Mouse (Mus musculus) gastrocnemius, postnatal 4 days (tissue): Measurements from ENCODE around the gene Tes. TPM values are rescaled to one million over a fixed set of nuclear protein-coding genes. Genes with fewer than 3 reads are reported as not detected.
"Not testable (repeated sequence)": the region's sequence is repeated elsewhere in the genome, so short reads cannot be mapped to it uniquely, and the experiment has no call there.

ENCODE experiments used
- DNase-seq, 2 experiments: peaks; one replicate each; pipeline ENCODE4 v3.0.0; 2021 to 2022; ENCODE audit warnings: low spot score in 2 of 2, mixed read lengths in 2 of 2
- long read RNA-seq, 2 experiments: library from polyadenylated mRNA; stranded (forward); transcript quantifications; one replicate each; pipeline ENCODE4 v2.0.0; 2021
- total RNA-seq, 2 experiments: library from RNA; stranded (reverse); gene quantifications; 2 replicates each; pipeline ENCODE4 v1.2.3; 2021

Gene Tes
- total RNA-seq: 1 to 10 TPM; 5.2 to 5.7 TPM
- long read RNA-seq, experiment 1, partial matches to known transcripts: 1 of 4 reads
- long read RNA-seq, experiment 1, other reads (novel, unspliced or antisense): 1 of 4 reads
- long read RNA-seq, experiment 2, transcript Tes-202 (7 exons, 2,440 nt): major isoform, 8 of 8 reads
- long read RNA-seq, experiment 2, partial matches to known transcripts: 0 of 8 reads
- long read RNA-seq, experiment 2, other reads (novel, unspliced or antisense): 0 of 8 reads

- peak; percentile 18 to 43 for DNase-seq
Observed at GRCm38 (mm10) chr6:17064936-17065790, at the start of gene Tes. Tes (plus strand) TSS chr6:17065149.

- DNase-seq: no peak
Observed at GRCm38 (mm10) chr6:17025886-17026285, 39.1 kb upstream of the Tes start.

GRCm38 (mm10) chr6:17027572-17027971, 37.4 kb upstream of the Tes start:
- no peak for DNase-seq

- no peak for DNase-seq
Observed at GRCm38 (mm10) chr6:17028809-17029208, 36.1 kb upstream of the Tes start.

GRCm38 (mm10) chr6:17032231-17032728, 32.7 kb upstream of the Tes start:
- DNase-seq: no peak

- no peak for DNase-seq
Observed at GRCm38 (mm10) chr6:17034095-17034494, 30.9 kb upstream of the Tes start.

DNA sequence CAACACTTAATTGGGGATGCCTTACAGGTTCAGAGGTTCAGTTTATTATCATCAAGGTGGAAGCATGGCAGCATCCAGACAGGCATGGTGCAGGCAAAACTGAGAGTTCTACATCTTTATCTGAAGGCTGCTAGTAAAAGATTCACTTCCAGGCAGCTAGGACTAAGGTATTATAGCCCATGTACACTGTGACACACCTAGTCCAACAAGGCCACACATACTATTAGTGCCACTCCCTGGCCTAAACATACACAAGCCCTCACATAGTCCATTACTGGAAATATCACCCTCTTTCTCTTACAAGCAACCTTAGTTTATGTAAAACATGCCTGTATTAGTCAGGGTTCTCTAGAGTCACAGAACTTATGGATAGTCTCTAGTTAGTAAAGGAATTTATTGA, 29.7 kb upstream of the Tes start:
- no peak for DNase-seq

DNA sequence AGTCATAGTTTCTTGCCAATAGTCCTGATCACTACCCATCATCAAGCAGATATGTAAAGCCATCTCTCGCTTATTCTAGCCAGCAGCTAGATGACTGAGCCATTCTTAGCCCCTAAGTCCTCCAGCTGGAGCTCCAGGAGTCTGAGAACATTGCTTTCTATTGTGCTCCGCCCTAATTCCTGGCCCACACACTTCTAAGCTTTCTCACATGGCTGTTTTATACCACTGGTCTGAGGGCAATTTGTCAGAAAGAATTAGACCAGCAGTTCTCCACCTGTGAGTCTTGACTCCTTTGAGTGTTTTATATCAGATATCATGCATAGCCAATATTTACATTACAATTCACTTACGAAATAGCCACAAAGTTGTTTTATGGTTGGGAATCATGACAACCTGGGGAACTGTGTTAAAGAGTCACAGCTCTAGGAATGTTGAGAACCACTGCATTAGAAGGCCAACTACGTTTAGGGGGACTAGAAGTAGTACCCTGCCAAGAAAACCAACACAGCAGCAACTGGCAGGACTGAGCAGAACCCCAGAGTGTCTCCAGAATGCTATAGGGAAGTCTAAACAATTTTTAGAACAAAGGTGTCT, 13.4 kb upstream of the Tes start:
- DNase-seq: no peak

- no peak for DNase-seq
Observed at GRCm38 (mm10) chr6:17053028-17053660, 11.8 kb upstream of the Tes start.

GRCm38 (mm10) chr6:17054781-17055180, 10.2 kb upstream of the Tes start:
- DNase-seq: no peak

DNA sequence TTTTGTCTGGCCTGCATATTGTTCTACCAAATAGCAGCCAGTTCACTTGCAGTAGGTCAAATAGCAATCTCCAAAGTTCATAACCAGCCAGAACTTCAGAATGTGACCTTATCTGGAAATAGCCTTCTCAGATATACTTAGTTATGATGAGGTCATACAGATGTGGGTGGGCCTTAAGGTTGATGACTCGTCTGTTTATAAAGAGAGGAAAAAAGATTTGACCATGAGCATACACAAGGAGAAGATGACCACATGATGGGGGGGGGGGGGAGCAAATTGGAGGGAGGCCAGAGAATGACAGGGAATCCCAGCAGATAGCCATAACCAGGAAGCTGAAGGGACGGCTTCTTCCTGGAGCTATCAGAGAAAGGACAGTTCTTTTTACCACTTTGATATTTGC, 9.3 kb upstream of the Tes start:
- no peak for DNase-seq

GRCm38 (mm10) chr6:17059501-17059900, 5.4 kb upstream of the Tes start:
- DNase-seq: no peak

- DNase-seq: no peak
Observed at GRCm38 (mm10) chr6:17060154-17060553, 4.8 kb upstream of the Tes start.

GRCm38 (mm10) chr6:17061826-17062225, 3.1 kb upstream of the Tes start:
- DNase-seq: not testable (repeated sequence)

- DNase-seq: no peak
Observed at GRCm38 (mm10) chr6:17062366-17062765, 2.6 kb upstream of the Tes start.

GRCm38 (mm10) chr6:17065791-17066169, 831 bp downstream of the Tes start:
- DNase-seq: no peak

GRCm38 (mm10) chr6:17066211-17066940, 1.4 kb downstream of the Tes start:
- DNase-seq: no peak

GRCm38 (mm10) chr6:17071899-17072298, 7.0 kb downstream of the Tes start:
- no peak for DNase-seq

- DNase-seq: no peak
Observed at GRCm38 (mm10) chr6:17072338-17072737, 7.4 kb downstream of the Tes start.

DNA sequence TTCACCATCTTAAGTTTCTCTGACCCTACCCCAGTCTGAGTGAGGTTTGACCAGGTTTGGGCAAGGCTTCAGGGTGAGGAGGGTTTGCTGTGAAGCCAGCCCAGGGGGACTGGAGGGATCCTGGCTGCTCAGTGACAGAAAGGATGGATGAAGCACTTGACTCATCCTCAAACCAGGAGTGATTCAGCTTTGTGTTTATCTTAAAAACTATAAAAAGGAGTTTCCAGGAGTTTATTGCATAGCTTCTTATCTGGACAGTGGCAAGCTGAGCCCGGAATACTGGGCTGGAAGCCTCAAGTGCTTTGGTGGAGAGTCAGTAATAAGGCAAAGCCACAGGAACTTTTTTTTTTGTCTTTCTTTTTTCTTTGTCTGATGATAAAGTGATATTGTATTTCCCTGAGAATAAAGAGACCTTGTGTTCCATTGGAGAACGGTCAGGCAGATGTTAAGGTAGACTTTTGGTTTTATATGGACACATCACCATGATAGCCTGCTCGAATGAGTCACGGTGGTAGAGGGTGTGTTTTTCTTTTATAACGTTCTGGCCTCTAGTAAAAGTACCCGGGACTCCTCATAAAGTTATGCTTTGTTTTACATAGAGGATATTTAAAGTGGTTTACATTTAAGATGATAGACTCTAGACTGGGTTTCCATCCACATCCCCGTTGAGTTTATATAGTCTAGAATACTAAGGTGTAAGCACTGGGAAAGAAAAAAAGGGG, 8.0 kb downstream of the Tes start:
- no peak for DNase-seq
